Mouse (Mus musculus) neutrophil, adult 5-6 weeks (primary cell): ENCODE measurements around the gene March9. TPM values are rescaled to one million over a fixed set of nuclear protein-coding genes. Genes with fewer than 3 reads are reported as not detected.
"Not testable (repeated sequence)": the region's sequence is repeated elsewhere in the genome, so short reads cannot be mapped to it uniquely, and the experiment has no call there.

ENCODE experiments used
- ATAC-seq: fragments of 151-379, 151-347 bp; 2 replicates; pipeline ENCODE4 v1.8.0; 2017; ENCODE audit warnings: mild to moderate bottlenecking, moderate TSS enrichment; ENCODE audit not compliant: insufficient number of reproducible peaks, poor library complexity, low FRiP score, severe bottlenecking; ENCODE audit errors: extremely low read depth
- total RNA-seq: library from RNA; stranded (forward); fragments of 200-1000 nt; gene quantifications from 2 replicates; pipeline ENCODE4 v1.2.3, GENCODE M21; 2017

The March9 gene
- total RNA-seq, 1 experiment from 2014 or later = 1.9 TPM

DNA sequence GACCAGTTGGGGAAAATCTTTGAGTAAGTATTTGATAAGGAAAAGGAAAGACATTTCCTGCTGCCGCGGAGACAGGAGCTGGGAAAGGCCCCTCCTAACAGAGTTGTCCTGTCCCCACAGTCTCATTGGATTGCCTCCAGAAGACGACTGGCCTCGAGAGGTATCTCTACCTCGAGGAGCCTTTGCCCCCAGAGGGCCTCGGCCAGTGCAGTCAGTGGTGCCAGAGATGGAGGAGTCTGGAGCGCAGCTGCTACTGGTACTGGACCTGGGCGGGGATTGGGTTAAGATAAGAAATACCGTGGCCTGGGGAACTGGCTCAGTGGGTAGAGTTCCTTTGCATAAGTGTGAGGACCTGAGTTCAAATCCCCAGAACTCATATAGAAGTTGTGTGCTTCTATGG lies 6.0 kb upstream of the March9 start:
- no peak for ATAC-seq

DNA sequence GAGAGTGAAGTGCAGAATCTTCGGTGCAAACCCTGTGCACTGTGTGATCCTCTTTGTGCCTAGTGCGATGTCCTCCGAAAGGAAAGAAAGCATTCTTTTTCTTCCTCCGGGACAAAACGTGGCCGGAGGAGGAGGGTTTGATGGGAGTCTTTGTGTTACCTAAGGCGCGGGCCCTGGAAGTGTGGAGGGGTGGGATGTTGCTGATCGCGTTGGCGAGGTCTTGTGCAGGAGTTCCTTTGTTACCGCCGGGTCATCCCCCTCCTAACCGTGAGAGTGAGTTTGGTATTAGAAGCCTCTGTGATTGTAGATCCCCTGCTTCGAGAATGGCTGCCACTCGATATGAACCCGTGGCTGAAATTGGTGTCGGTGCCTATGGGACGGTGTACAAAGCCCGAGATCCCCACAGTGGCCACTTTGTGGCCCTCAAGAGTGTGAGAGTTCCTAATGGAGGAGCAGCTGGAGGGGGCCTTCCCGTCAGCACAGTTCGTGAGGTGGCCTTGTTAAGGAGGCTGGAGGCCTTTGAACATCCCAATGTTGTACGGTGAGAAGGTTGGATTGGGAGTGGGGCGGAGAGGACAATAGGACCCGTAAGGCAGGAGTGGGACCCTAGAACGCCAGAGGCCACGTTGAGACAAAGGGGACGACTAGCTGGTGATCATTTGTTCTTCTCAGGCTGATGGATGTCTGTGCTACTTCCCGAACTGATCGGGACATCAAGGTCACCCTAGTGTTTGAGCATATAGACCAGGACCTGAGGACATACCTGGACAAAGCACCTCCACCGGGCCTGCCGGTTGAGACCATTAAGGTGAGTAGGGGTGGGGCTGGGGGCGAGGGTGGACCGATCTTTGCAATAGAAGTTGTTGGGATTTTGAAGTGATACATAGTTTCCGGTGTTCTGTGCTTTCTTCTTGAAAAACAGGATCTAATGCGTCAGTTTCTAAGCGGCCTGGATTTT lies 4.2 kb upstream of the March9 start:
- no peak for ATAC-seq

DNA sequence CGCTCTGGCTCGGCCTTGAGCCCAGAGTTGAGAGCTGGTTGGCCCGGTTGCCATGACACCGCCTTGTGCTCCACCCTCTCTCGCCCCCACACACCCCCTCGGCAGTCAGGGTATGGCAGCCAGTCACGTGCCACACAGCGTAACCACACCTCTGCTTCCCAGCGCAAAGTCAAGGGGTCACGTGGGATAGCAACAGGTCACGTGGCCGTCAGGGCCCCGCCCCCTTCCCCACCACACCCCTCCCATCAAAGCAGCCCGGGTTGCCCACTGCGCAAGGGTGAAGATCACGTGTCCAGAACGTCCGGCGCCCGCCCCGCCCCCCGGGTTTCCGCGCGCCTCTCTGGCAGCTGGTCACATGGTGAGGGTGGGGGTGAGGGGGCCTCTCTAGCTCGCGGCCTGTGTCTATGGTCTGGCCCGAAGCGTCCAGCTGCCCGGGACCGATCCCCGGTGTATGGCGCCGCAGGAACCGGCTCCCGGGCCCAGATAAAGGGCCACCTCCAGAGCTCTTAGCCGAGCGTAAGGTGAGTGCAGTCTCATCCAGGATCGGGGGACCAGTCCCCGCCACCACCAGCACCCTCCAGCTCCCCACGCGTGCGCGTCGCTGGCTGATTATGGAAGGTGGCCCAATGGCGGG lies 3.4 kb upstream of the March9 start, which contains the start of gene Cdk4:
Cdk4 (plus strand) TSS at position 296 of the 634 bp plus-strand sequence.
- ATAC-seq = peak; percentile 79

DNA sequence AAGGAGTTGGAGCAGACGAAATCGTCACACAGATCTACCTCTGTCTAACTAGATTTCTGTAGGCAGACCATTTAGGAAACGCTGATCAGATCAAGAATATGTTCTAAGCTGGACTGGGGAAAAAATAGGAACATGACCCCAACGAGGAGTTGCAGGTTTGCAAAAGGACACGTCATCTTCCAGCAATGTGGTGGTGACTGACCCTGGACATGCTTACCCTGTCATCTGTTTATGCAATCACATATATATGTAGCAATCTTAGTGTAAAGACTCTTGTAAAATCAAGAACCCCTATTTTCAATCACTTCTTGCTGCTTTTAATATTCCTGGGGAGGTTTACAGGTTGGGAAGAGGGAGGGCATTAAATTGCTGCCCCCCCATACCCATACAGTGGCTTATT lies 2.5 kb upstream of the March9 start:
- ATAC-seq = no peak

DNA sequence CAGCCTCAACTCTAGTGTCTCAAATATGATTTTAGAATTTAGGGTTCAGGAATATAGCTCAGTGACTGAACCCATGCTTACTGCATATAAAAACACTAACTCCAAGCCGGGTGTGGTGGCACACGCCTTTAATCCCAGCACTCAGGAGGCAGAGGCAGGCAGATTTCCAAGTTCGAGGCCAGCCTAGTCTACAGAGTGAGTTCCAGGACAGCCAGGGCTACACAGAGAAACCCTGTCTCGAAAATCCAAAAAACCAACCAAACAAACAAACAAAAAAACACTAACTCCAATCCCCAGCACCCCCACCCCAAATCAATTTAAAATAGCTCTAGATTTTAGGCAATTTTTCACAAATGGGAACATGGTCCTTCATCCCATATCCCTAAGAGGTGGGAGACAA lies 2.1 kb upstream of the March9 start:
- not testable (repeated sequence) for ATAC-seq

DNA sequence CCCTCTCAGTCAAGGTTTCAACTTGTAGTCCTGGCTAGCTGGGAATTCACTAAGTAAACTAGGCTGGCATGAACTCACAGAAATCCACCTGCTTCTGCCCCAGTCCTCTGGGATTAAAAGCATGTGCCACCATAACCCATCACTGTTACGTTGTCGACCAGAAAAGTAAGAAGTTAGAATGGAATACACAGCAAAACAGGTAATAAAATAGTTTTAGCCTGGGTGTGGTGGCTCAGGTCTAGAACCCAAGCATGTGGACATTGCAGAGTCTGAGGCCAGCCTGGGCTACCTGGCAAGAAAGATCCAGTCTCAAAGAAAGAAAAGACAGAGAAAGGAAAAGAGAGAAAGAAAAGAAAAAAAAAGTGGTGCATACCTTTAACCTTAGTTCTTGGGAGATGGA lies 1.5 kb upstream of the March9 start:
- no peak for ATAC-seq

DNA sequence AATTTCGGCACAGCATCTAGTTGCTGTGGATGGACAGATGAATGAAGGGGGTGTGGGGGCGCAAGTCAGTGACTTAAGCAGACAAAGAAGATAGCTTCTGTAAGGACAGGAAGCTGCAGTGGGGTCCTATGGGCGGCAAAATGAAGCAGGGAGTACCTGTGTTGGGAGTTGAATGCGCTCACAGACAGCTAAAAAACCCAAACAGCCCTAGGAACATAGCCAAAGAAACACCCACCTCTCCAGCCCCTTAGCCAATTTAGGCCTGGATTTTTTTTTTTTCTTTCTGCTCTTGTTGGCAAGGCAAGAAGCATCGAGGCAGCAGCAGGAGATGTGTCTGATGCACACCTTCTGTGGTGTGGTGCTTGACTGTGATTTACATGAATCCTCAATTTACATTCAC lies 1.1 kb upstream of the March9 start:
- no peak for ATAC-seq

DNA sequence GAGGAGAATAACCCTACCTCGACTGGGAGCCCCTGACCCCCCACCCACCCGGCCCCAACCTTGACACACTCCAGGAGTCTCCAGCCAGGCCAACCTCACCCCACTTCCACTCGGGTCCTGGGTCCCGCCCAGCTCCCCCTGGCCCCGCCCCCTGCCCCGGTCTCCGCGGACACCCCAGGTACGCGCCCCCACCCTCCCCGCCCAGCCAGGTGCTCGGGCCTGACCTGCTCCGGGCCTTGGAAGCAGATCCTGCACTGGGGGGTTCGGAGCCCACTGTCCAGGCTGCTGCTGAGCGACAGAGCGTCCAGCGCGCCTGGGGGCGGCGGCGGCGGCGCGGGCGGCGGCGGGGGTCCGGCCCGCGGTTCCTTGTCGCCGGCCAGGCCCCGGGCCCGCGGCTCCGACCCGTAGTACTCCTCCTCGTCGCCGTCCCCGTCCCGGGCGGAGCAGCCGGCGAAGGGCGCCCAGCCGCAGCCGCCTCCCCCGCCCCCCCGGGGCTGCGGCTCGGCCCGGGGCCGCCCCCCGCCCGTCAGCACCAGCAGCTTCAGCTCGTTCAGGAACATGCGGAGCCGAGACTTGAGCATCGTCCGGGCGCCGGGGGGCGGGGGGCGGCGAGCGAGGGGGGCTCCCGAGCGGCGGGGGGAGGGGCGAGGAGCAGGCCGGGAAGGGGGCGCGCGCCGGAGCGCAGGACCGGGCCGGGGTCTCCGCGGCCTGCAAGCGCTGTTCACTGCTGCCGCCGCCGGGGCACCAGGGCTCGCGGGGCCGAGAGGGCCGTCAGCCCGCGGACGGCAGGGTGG lies 613 bp downstream of the March9 start:
- no peak for ATAC-seq

DNA sequence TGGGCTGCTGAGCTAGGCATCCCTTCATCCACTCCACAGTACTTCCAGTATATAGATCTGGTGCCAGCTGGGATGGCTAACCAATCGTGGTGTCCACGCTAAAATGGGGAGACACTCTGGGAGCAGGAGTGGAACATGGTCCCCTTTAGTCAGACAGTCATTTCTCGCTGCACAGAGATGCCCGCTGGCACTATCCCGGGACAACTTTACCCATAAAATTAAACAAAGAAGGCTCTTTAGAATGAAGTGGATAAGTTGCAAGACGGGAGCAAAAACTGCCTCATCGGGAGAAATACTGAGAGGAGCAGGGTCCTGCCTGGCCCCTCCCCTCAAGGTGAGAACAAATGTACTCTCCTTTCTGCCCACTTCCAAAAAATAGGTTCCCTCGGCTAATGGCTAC lies 1.3 kb downstream of the March9 start:
- no peak for ATAC-seq

DNA sequence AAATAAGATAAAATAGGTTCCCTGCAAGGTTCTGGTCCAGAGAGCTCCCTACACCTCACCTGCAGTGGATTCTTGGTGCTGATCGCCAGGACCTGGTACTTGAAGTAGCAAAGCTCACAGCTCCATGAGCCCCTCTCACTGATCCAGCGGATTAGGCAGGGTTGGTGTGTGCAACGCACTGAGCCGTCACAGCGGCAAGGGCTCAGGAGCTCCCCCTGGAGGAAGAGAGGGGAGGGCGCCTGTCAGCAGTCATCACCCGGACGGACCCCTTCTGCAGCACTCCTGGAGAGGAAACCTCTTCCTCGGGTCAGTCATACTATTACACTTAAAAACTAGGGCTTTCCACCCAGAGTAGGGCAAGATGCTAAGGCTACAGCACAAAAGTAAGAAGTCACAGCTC lies 1.8 kb downstream of the March9 start:
- peak; percentile 65 for ATAC-seq

DNA sequence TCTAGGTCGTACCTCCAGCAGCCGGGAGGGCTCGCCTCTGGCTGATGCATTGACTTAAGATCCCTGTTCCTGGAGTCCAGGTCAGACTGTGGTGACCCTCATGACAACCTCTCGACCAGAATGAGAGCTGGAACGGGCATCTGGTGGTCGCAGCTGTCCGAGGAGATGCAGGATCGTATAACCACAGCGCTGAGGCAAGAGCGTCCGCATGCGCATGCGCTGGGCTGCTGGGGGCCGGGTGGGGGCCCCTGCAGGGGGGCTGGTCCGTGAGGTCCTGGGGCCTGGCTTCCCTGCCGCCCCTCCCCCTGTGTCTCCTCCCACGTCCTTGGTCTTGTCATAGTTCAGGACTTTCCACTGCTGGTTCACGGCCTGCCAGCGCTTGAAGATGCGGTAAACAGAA lies 3.5 kb downstream of the March9 start:
- no peak for ATAC-seq

DNA sequence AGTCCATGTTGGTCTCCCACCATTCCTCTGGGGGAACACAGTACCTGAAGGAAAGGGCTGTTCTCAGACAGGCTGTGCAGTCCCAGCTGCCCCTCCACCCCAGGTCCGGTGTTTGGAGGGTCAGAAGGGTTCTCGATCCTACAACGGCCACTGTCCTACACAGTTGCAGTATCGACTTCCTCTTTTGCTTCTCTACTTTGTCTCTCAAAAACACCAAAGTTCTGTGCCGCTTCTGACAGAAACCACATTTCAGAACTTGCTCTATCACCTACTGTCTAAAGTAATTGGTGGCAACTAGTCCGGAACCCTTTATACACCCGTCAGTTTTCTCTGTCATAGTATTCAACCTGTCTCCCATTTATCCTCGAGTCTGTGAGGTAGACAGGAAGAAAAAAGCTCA lies 4.6 kb downstream of the March9 start:
- ATAC-seq = 0 out of 2 replicates have a peak, but pooled peaks have one; percentile 5

DNA sequence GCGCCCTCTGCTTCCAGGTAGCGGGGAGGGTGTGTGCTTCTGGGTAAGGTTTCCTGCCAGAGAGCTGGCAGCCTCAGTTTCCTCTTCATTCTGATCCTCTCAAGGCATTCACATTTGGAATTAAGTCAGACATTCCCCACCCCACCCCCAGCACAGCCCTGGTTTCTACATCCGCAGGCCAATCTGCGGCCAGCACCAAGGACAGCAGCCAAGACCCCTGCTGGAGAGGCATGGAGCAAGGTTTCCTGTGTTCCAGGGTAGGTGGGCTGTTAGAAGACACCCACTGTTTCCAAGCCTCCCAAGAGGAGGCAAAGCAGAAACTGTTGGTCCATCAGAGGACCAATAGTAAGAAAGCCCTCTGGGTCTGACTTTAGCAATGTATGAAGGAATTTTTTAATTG lies 5.3 kb downstream of the March9 start:
- no peak for ATAC-seq

DNA sequence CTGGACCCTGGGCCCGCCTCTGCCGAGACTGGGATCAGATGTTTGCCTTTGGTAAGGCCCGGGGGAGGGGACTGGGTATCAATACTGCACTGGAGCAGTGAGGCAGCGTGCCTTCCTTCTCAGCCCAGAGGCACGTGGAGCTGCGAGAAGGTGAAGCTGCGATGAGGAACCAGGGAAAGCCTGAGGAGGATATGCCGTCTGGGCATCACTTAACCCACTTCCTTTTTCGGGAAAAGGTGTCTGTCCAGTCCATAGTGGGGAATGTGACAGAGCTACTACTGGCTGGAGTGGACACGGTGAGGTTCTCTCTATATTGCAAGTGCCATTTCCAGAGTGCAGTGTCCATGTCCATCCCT lies 9.9 kb downstream of the March9 start:
- ATAC-seq = no peak

DNA sequence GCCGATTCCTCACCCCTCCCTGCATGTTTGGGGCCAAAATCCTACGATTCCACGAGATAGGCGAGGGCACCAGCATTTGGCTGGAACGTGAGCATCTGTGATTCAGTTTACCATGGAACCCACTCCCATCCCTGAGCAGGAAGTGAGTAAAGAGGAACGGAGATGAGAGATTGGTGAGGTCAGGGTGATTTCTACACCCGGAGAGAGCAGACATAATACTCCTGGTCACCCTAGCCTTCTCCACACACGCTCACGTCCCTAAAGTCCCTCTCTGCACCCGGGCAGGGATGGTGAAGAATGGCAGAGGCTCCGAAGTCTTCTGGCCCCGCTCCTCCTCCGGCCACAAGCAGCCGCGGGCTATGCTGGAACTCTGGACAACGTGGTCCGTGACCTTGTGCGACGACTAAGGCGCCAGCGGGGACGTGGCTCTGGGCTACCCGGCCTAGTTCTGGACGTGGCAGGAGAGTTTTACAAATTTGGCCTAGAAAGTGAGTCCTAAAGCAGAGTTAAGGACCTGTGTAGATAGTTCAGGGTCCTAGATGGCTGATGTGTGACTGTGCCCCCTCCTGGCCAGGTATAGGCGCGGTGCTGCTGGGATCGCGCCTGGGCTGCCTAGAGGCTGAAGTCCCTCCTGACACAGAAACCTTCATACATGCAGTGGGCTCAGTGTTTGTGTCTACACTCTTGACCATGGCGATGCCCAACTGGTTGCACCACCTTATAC lies 10.4 kb downstream of the March9 start:
- peak; percentile 33; the same call in 1 of the 2 replicates for ATAC-seq

DNA sequence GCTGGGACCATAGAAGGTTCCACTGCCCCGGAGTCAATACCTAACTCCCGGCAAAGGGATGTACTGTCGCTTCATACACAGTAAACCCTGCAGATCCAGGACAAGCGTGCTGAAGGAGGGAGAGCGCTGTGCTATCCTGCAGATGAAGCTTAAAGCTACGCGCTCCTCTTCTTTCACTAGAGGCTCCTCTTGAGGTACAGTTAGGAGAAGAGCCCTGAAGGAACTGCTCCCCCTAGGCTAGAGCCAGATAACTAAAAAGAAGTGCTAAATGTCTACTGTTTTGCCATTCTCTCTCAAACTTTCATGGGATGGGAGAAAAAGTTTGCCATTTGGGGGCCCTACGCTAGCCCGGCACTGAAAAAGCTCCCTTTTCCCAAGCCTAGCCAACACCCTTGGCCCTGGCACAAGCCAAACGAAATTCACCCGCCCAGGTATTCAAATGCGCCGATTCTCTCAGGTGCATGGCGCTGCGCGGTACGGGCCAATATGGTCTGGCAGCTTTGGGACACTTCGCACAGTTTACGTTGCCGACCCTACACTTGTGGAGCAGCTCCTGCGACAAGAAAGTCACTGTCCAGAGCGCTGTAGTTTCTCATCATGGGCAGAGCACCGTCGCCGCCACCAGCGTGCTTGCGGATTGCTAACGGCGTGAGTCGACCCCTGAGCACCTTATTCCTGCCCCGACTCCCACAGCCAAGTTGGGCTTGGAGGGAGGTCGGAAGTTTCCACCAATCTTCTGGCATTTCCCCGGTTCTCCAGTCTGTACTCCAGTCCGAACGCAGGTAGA lies 11.2 kb downstream of the March9 start:
- no peak for ATAC-seq

DNA sequence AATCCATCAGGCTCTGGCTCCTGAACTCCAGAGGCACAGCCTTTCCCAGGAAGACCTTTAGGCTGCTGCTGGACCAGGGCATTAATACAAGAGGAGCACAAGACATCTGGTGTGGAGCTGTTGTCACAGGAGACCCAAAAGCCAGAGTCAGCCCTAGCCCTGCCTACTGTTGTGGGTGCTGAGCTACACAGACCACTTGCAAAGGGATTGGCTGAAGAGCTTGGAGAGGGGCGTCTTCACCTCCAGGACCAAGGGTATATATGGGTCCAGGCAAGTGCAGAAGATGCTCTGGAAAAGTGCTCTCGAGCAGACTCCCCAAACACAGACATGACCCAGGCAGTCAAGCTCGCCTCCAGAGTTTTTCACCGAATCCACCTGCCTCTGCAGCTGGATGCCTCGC lies 12.0 kb downstream of the March9 start, which contains the start of gene Cyp27b1:
Cyp27b1 (plus strand) TSS at position 297 of the 400 bp plus-strand sequence.
- no peak for ATAC-seq

DNA sequence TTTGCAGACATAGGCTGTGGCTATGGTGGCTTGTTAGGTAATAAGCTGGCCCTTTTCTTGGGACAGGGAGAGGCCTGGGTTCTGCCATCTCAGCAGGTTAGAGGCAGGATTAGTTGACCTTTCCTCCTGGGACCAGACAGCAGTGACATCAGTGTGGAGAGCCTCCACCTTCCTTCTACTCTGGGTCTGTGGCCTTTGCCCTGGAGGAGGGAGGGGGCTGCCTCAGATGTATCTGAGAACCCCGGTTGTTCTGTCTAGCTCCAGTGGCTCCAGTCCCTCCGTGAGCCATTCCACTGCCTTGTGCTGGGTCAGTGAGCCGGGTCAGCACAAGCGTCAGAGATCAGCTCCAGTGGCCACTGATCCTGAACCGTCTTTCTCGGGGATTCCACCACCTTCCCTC lies 16.8 kb downstream of the March9 start:
- no peak for ATAC-seq
